Mouse (Mus musculus) left cerebral cortex, adult 8-10 months (tissue): ENCODE measurements around the gene Fkbp10. TPM values are rescaled to one million over a fixed set of nuclear protein-coding genes. Genes with fewer than 3 reads are reported as not detected.
A peak's percentile ranks its signal among the peaks of the same experiment; 100 is the strongest.

Experiments used
- DNase-seq, 2 experiments: peaks; one replicate each; pipeline ENCODE4 v3.0.0; 2022; ENCODE audit warnings: low spot score in 2 of 2
- total RNA-seq, 4 experiments: library from RNA; stranded (reverse); gene quantifications; 2 replicates each; pipeline ENCODE4 v1.2.4; 2022

Fkbp10 gene
- 1 to 10 TPM; 5.2 to 8.3 (median 6.2) TPM for total RNA-seq

DNA sequence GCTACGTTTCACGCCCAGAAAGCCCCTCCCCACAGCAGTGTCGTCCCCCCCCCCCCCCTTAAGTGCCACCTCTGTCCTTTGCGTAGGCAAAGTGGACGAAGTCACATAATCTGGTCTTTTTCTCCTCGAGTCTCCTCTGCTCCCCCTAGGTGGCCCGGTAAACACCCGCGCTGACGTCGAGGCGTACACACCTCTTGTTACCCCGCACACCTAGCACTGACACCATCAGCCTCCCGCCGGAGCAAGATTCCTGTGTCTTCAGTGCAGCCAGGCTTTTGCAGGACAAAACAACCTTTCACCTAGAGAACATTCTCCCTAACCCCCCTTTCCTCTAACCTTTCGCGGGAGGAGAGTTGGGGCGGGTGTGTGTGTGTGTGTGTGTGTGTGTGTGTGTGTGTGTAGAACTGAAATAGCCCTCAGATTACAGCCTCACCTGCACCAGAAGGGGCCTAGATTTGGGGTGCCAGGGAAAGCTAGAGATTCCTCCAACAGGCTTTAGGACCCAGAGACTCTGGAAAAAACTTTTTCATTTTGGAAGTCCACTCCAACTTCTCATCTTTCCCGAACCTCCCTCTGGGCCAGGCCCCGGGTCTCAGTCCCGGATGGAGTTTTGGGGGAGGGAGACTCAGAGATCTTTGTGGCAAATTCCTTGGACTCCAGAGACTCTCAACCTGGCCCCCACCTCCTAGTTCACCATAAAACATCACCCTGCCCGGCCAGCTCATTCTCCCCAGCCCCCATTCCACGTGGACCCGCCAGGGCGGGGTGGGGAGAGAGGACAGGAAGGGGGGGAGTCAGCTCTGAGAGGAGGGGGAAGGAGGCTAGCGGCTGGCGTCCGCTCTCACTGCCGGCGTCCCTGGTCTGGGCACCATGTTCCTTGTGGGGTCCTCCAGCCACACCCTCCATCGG lies at the start of gene Fkbp10:
Gene Fkbp10, plus strand, starts transcription at position 784 of the 909 bp plus-strand sequence.
- no peak for DNase-seq

DNA sequence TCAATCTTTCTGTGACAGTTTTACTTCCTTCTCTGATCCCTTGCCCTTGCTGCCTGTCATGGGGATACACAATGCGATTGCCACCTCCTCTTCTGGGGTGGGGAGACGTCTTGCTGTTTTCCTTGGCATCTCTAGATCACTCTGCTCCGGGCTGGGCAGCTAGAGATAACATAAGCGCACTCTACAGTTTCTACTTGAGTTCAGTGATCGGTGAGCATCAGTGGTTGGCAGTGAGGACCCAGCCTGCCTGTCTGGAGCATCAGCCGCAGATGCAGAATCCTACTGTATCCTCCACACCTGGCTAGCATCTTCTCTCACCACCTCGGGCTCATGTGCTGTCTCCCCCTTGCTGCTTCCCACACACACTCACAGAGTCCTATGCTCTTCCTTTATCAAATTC lies 46.4 kb upstream of the Fkbp10 start:
- DNase-seq = no peak

DNA sequence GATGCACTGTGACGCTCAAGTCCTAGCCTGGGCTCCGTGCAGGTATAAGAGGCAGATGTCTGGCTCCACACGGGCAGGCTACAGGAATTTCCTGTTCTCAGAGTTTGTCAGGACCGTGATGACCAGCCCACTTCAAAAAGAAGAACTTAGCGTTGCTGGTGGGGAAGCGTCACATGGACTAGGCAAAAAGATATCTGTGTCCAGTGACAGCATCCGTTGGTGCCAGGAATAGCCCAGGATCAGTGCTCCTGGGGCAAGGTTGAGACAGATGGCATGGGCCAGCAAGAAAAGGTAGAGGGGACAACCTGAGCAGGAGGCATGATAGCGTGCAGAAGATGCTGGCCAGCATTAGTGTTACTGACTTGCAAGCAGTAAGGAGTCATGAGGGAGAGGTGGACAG lies 45.7 kb upstream of the Fkbp10 start:
- DNase-seq = no peak

DNA sequence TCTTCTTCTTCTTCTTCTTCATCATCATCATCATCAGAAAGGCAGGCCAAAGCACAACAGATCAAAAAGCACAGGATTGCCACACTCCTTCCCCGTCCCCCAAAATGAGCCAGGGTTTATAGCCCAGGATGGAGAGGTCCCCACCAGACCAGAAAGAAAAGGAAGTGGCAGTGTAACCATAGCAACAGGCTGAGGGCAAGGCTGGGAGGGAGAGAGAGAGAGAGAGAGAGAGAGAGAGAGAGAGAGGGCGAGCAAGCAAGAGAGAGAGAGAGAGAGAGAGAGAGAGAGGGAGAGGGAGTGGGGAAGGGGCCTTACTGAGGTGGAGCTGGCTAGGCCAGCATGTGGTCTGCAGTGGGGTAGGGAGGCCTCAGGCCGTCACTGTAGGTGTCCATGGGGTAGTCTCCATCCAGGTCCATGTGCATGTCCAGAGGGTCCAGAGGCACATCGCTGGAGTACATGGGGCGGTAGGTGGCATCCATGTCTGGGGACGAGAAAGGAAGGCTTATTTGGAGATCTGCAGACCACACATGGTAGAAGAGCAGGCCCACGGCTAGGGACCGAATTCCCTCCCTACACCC lies 43.4 kb upstream of the Fkbp10 start:
- no peak for DNase-seq

DNA sequence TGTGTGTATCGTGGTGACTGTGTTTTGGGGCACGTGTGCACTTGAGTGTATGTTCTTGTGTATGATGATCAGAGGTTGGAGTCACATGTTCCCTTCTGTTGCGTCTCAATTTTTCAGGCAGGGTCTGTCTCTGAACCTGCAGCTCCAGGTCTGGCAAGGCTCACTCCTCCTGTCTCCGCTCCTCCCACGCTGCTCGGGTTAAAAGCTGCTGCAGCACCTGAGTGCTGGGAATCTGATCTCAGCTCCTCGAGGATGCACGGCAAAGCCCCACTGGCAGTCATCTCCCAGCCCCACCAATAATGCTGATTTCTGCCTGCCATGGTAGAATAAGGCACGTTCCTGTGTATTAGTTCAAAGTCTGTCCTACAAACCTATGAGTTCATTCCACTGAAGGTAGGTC lies 40.4 kb upstream of the Fkbp10 start:
- no peak for DNase-seq

DNA sequence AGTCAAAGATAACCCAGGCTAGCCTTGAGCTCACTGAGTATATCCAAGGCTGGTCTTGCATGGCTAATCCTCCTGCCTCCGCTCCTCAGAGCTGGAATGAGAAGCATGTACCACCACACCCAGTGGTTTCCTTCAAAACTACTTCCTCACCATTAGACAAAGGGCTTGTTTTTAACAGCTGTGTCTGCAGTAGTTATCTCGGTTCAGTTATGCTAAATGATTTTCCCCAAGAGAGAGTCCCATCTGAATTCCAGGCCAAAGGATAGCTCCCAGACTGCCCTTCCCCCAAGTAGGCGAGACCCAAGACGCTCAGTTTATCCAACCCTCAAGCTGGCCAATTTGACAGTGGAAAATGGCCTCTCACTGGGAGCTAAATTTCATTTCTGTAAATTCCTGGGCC lies 39.5 kb upstream of the Fkbp10 start:
- no peak for DNase-seq

DNA sequence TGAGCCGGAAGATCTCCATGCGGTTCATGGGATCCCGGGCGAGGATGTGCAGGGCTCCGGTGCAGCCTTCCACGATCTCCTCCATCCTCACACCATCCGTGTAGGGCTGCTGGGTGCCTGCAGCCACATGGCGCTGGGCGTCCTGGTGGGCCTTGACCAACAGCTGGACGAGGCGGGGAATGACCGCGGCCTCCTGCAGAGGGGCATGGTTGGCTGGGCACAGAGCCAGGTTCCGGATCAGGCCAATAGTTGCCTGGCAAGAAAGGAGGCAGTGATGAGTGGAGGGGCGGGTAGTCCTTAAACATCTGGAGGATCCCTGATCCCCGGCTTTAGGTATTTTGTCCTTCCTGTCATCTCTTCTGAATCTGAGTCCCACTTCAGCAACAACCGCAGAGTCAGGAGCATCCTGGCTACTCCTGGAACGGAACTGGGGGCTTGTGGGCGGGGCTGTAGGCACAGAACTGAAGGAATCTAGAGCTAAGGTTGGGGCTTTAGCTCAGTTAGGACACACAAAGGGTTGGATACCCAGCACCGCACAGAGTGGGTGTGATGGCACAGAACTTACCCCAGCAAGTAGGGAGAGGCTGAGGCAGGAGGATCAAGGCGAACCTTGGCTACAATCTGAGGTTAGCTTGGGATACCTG lies 38.6 kb upstream of the Fkbp10 start:
- DNase-seq = no peak

DNA sequence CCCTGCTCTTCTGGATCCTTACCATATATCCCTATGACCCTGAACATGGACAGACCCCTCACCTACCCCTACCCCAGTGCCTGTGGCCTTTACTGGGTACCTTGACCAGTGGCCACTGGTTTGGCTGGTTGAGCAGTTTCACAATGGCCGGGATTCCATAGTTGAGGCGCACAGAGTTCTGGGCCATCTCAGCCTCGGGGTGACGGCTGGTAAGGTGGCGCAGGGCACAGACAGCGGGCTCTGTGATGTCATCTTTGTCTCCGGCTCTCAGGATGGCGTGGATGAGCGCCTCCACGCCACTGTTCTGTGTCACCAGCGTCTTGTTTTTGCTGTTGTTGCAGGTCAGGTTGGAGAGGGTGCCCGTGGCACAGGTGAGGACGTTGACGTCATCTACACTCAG lies 37.5 kb upstream of the Fkbp10 start:
- DNase-seq = no peak

DNA sequence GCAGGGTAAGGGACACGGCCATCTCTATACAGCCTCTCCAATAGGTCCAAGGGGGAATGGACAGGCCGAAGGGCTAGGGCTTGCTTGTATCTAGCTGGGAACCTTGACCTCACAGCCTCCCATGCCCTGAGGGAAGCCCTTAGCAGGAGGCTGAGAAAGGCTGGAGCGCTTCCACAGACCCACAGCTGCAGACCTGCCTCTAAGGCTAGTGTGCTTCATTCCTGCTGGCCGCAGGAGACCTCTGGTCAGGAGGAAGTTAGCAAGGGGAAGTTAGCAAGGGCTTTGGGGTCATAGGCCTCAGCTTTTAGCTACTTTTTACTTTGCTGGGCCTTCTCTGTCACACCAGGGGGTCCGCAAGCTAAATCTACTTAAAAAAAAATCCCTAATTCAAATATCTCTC lies 37.1 kb upstream of the Fkbp10 start:
- DNase-seq = no peak

DNA sequence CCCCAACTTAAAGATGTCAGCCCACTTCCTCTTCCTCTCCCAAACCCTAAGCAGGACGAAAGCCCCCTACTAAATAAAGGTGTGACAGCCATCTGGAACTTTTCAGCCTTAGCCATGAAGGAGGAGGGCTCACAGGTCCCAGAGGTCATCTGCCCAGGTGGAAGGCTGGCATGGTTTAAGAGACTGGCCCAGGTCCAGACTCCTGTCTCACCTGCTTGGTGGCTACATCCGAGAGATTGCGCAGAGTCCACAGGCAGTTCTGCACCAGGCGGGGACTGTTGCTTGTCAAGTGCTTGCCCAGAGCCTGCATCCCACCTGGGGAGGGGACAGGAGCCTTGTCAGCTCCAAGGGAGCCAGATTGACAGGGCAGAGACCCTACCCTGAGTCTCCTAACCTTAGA lies 36.2 kb upstream of the Fkbp10 start:
- DNase-seq = no peak

DNA sequence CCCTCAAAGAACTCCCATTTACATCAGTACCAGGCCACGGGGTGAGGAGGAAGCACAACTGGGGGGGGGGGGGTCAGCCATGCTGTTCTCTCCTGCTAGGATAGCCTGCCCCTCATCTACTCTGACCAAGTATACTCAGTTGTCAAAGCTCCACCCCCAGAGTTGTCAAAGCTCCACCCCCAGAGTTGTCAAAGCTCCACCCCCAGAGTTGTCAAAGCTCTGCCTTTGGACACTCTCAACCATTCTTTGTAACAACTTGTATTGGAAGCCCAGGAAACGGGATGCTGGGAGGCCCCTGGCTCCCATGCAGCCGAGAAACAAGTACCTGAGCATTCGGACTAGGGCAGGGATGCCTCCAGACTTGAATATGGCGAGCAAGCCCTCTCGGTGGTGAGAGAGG lies 32.8 kb upstream of the Fkbp10 start:
- DNase-seq = no peak

DNA sequence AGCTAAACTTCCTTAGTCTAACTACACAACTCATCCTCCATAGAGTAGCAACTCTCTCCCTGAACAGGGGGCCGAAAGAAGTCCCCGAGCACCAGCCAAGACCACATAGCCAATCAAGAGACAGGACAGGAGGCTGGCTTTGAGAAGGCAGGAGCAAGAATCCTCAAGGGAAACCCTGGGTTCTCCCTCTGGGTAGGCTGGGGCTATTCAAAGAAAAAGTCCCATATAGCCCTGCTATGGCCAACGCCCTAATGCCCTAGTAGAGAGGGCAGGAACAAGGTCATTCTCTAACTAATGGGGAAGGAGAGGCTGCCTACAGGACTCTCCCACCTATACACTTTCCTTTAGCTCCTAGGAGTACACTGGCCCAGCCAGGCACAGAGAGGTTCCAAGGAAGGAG lies 30.5 kb upstream of the Fkbp10 start:
- DNase-seq = no peak

DNA sequence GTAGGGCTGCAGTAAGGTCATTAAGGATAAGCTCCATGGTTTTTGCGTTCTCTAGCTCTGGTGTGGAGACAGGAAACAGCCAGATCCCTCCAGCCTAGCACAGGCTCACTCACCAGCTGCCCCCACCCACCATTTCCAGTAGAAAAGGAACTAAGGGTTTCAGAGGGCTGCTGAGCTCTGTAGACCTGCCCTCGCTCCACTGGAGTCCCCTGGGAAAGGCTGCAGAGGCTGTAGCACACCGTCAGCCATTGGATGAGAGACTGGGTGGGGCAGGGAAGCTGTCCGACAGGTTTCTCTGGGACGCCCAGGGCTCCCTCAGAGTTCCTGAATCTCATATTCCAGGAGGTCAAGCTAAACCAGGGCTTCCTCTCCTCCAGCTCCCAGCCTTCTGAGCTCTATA lies 28.9 kb upstream of the Fkbp10 start:
- DNase-seq = no peak

DNA sequence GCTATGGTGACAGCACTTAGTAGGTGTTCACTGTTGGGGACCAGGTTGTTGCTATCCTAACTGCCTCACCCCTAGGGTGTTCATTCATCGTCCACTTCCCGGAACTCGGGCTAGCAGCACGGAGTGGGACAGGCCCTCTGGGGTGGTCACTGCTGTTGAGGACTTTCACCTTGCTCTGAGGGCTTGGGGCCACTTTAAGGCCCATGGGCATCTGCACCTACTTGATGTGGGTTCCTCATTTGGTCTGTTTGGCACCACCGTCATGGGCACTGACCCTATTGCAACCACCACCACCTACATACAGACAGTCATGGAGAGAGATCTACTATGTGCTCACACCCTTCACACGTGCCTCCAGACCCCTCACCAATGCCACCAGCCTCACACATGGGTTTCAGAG lies 28.4 kb upstream of the Fkbp10 start:
- DNase-seq = no peak

DNA sequence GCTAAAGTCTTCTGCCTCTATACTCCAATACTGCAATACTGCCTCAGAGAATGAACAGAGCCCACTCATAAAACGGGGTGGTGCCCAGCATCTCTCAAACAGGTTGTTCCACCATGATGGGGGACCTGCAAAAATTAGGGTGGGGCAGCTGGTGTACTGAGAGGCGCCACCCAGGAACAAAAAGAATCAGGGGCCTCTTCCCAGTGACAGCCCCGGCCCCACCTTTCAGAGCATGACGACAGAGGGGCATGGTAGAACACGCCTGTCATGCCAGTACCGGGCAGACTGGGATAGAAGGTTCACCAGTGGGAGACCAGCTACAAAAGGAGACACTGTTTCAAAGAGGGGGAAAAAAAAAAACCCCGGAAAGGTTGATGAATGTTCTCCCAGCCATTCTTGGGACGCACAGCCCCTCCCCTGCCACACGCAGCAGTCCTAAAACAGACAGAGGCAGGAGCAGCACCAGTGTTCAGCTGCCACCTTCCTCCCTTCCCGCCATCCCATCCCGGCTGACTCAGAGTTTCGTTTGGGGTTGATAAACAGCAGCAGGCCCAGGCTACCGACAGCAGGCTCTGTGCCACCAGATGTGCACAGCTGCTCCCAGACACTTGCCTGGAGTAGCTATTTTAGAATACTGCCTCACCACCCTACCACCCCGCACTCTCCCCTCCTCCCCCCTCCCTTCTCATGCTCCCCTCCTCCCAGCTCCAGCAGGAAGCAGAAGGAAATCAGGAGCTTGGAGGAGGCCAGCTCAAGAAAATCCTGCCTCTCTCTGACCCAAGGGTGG lies 27.7 kb upstream of the Fkbp10 start:
- DNase-seq = peak in 1 of 2 experiments; percentile 55

DNA sequence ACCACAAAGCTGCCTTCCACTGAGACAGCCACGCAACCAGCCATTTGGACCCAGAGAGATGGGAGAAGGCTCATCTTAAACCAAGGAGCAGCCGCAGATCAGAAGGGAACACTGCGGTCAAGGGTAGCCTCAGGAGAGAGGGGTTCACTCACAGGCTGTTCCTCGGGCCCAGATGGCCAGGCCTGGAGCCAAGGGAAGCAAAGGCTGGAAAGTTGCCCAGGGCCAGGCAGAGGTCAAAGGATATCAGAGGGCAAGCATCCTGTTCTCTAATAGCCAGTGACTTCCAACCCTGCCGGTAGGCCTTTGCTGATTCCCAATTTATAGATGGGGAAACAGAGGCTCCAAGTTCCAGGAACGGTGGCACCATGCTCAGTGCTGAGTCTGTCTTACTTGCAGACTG lies 26.9 kb upstream of the Fkbp10 start:
- DNase-seq = no peak

DNA sequence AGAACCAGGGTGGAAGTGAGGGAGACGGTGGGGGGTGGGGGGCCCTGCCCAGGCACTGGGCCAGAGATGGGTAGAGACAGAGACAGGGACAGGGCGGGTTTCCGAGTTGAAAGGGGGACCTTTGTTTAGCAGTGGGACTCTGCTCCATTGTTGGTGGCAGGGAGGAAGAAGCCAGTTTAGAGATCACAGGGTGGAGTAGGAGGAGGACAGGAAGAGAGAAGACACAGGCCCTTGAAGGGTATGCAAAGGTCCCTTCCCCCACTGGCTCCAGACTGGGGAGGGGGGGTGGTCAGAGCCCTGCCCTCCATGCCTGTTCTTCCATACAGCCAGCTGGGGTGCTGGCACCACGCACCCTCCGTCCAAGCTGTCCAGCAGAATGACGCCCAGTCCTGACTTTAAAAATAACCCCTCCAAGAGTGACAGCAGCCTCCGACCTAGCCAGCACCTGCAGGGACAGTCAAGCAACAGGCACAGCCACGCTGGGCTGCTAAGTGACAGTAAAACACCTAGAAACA lies 25.5 kb upstream of the Fkbp10 start:
- DNase-seq = no peak

DNA sequence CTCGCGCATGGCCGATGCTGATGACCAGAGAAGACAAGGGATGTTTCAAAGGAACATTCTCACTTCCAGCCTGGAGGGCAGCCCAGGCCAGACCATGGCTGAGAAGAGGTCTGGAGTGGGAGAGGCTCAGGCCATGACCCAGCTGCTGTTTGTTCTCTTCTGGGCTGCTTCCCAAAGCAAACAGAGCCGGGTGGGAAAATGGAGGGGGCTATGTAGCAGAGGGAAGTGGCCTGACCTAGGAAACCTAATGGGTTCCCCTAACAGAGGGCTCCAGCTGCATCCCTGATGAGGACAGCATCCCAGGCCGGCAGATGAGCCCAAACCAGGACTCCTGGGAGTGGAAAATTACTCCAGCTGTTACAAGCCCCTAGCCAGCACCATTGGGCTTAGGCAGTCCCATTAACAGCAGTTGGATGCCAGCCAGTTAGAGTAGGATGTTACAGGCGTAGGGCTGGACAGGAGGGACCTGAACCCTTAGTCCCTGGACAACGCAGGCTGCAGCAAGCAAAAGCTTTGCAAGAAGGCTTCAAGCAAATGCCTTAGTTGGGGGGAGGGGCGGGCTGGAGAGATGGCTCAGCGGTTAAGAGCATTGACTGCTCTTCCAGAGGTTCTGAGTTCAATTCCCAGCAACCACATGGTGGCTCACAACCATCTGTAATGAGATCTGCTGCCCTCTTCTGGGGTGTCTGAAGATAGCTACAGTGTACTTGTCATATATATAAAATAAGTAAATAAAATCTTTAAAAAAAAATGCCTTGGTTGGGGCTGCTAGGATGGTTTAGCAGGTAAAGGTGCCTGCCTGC lies 24.2 kb upstream of the Fkbp10 start:
- DNase-seq = no peak

DNA sequence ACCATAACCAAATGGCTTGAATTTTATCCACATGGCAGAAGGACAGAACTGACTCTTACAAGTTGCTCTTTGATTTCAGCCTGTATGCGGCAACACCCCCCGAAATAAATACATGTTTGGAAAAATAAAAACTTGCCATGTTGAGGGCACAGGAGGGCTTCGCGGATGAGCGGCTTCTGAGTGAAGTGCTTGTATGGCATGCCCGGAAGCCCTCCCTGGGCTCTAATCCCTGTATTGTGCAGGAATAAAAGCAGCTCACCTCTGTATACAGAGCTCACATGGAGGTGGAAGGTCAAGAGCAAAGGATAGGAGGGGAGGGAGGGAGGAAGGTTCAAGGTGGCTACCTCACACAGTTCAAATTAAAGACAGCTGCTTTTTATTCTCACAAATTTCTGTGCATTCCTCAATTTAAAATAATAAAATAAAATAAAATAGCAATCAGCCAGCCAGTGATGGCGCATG lies 23.6 kb upstream of the Fkbp10 start:
- DNase-seq = no peak

DNA sequence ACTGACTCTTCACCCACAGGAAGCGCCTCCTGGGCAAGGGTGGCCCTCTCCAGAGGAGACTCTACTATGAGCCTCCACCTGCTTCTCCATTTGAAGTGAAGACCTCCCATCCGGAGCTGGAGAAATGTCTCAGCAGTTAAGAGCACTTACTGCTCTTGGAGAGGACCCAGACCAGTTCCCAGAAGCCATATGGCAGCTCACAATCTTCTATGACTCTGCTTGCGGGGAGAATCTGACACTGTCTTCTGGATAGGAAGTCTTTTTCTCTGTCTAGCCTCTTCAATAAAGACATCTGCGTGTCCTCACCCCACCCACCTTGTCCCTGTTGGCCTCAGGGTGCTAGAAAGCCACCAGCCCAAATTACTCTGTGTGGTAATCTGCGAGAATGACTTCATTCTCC lies 22.5 kb upstream of the Fkbp10 start:
- DNase-seq = no peak

DNA sequence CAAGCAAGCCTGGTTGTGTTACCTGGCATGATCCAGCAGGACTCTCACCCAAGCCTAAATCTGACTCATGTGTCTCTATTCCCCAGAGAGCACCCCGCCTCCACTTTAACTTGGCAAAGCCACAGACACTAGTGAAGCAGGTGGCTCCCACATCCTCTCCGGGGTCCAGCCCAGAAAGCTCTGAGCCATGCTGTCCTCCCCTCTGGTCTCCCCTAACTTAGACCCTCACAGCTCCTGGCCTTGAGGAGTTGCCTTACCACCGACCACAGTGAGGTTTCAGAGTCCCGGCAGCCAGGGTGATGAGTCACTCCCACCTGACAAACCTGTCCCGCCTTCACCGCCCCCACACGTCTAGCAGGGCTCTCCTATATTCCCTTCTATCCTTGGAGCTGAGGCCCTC lies 21.8 kb upstream of the Fkbp10 start:
- DNase-seq = no peak
